Mouse (Mus musculus): ENCODE measurements around the gene Slc5a8.

Gene Slc5a8

GRCm38 (mm10) chr10:88978932-88979331 is 93.1 kb downstream of the Slc5a8 start:
- in situ Hi-C loops (cut with MseI, MboI) = no loop called here
